8 mouse cellular contexts compared by ENCODE assay signal in genomic region chr13:37482589-37482988, GRCm38 (mm10).
A peak's percentile ranks its signal among the peaks of the same experiment; 100 is the strongest.
DNase-seq lines count a peak whose midpoint lies in the region; ATAC-seq and TF ChIP-seq lines count a peak whose summit lies in the region.

No protein-coding gene starts in this region.

- H3K9me3 ChIP-seq in embryonic facial prominence, embryonic 12.5 days, result no peaks in the 10 kb centered on the region
- H3K9me3 ChIP-seq in heart, embryonic 13.5 days, result no peaks in the 10 kb centered on the region
- H3K9me3 ChIP-seq in kidney, embryonic 16.5 days (ENCODE audit: low read length), result no peaks in the 10 kb centered on the region

- TF ChIP-seq CTCF in lung, adult 2 months (IDR thresholded peaks at IDR 0.05; ENCODE audit: insufficient read depth, low read length), result peak; percentile 57; the same call in 1 of the 2 replicates

- peak; percentile 49; the same call in 1 of the 2 replicates for TF ChIP-seq POLR2A in lung, adult 2 months (IDR thresholded peaks at IDR 0.05; ENCODE audit: borderline replicate concordance, extremely low read depth, low read depth, low read length)

- H3K36me3 ChIP-seq in embryonic facial prominence, embryonic 12.5 days, result no peaks in the 10 kb centered on the region
- no peaks in the 10 kb centered on the region for H3K36me3 ChIP-seq in heart, embryonic 13.5 days
- no peaks in the 10 kb centered on the region for H3K36me3 ChIP-seq in kidney, embryonic 16.5 days (ENCODE audit: insufficient read depth, low read length)

- peak; percentile 38 to 49 for DNase-seq in urinary bladder, adult 18-20 months (ENCODE audit: low spot score in 2 of 2)
- no peak for DNase-seq in urinary bladder, adult 2 months (ENCODE audit: low spot score)
- DNase-seq in lung, adult 2 months, result peak; percentile 76

- peaks cover 15% of the 10 kb centered on the region for H3K4me1 ChIP-seq in embryonic facial prominence, embryonic 12.5 days
- H3K4me1 ChIP-seq in heart, embryonic 13.5 days, result peaks cover 35% of the 10 kb centered on the region
- H3K4me1 ChIP-seq in kidney, embryonic 16.5 days (ENCODE audit: insufficient read depth, low read length), result peaks cover 34% of the 10 kb centered on the region
- peaks cover 24% of the 10 kb centered on the region for H3K4me1 ChIP-seq in lung, adult 2 months (ENCODE audit: control insufficient read depth, insufficient read depth, low read length)

- no peak overlapping the region for H3K4me3 ChIP-seq in embryonic facial prominence, embryonic 12.5 days
- H3K4me3 ChIP-seq in heart, embryonic 13.5 days, result peak overlapping the region; percentile 18; the same call in 1 of the 2 replicates
- no peak overlapping the region for H3K4me3 ChIP-seq in kidney, embryonic 16.5 days (ENCODE audit: low read length)
- peak overlapping the region; percentile 29 for H3K4me3 ChIP-seq in lung, adult 2 months (replicated peaks; ENCODE audit: extremely low read depth, low read depth, low read length)

- peak overlapping the region; percentile 75; the same call in 1 of the 2 replicates for H3K27ac ChIP-seq in embryonic facial prominence, embryonic 12.5 days
- peak overlapping the region; percentile 90 for H3K27ac ChIP-seq in heart, embryonic 13.5 days (replicated peaks)
- peak overlapping the region; percentile 95 for H3K27ac ChIP-seq in kidney, embryonic 16.5 days (ENCODE audit: low read length)

- 0 out of 2 replicates have a peak overlapping the region, but pooled peaks have one; percentile 19 for H3K9ac ChIP-seq in embryonic facial prominence, embryonic 12.5 days
- H3K9ac ChIP-seq in heart, embryonic 13.5 days, result peak overlapping the region; percentile 78
- peak overlapping the region; percentile 70; the same call in 1 of the 2 replicates for H3K9ac ChIP-seq in kidney, embryonic 16.5 days (replicated peaks; ENCODE audit: low read length)

- WGBS in embryonic facial prominence, embryonic 12.5 days, result 7% methylated on average over 10 of the region's 10 CpGs
- 2% methylated on average over 10 of the region's 10 CpGs for WGBS in heart, embryonic 13.5 days
- 9% methylated on average over 10 of the region's 10 CpGs for WGBS in kidney, embryonic 16.5 days
- WGBS in lung, adult 2 months, result 3% methylated on average over 10 of the region's 10 CpGs

- ATAC-seq in embryonic facial prominence, embryonic 12.5 days (ENCODE audit: insufficient number of reproducible peaks, insufficient read depth, low FRiP score, low TSS enrichment), result peak; percentile 54; the same call in 1 of the 2 replicates
- ATAC-seq in heart, embryonic 13.5 days (ENCODE audit: extremely low read depth, insufficient number of reproducible peaks, low FRiP score, low TSS enrichment), result peak; percentile 57; the same call in 1 of the 2 replicates
- ATAC-seq in kidney, embryonic 16.5 days (ENCODE audit: low FRiP score, low TSS enrichment), result peak; percentile 80
- 0 out of 2 replicates have a peak, but pooled peaks have one; percentile 3 for ATAC-seq in neutrophil, adult 5-6 weeks (ENCODE audit: extremely low read depth, insufficient number of reproducible peaks, low FRiP score, poor library complexity, severe bottlenecking)
- no peak for ATAC-seq in erythroblast, adult 5-6 weeks (replicated peaks; ENCODE audit: low FRiP score, poor library complexity, severe bottlenecking)

- no peaks in the 10 kb centered on the region for H3K27me3 ChIP-seq in embryonic facial prominence, embryonic 12.5 days
- H3K27me3 ChIP-seq in heart, embryonic 13.5 days (replicated peaks), result no peaks in the 10 kb centered on the region
- H3K27me3 ChIP-seq in kidney, embryonic 16.5 days (ENCODE audit: insufficient read depth, low read length), result no peaks in the 10 kb centered on the region

- peak overlapping the region; percentile 46 for H3K4me2 ChIP-seq in embryonic facial prominence, embryonic 12.5 days (replicated peaks)
- peak overlapping the region; percentile 66 for H3K4me2 ChIP-seq in heart, embryonic 13.5 days
- peak overlapping the region; percentile 43 for H3K4me2 ChIP-seq in kidney, embryonic 16.5 days (replicated peaks; ENCODE audit: low read depth, low read length)

Comparison
In these comparisons a context has a peak if more than half of its experiments do, and no peak if none do; other contexts are left out.
1. H3K4me3 ChIP-seq: peak in heart, embryonic 13.5 days (single experiment) and lung, adult 2 months (single experiment); none in embryonic facial prominence, embryonic 12.5 days (single experiment) and kidney, embryonic 16.5 days (single experiment).
2. H3K9ac ChIP-seq: peak in every context shown above with its lines; median percentile 78 in heart, embryonic 13.5 days; 70 in kidney, embryonic 16.5 days; 19 in embryonic facial prominence, embryonic 12.5 days.
3. Peak in every context shown above with its lines, with median percentiles within 50 percentile points of each other: H3K27ac ChIP-seq and H3K4me2 ChIP-seq.